Mouse (Mus musculus): Measurements from ENCODE around the gene Esr1.
"Not testable (repeated sequence)": the region's sequence is repeated elsewhere in the genome, so short reads cannot be mapped to it uniquely, and the experiment has no call there.

Esr1 gene

DNA sequence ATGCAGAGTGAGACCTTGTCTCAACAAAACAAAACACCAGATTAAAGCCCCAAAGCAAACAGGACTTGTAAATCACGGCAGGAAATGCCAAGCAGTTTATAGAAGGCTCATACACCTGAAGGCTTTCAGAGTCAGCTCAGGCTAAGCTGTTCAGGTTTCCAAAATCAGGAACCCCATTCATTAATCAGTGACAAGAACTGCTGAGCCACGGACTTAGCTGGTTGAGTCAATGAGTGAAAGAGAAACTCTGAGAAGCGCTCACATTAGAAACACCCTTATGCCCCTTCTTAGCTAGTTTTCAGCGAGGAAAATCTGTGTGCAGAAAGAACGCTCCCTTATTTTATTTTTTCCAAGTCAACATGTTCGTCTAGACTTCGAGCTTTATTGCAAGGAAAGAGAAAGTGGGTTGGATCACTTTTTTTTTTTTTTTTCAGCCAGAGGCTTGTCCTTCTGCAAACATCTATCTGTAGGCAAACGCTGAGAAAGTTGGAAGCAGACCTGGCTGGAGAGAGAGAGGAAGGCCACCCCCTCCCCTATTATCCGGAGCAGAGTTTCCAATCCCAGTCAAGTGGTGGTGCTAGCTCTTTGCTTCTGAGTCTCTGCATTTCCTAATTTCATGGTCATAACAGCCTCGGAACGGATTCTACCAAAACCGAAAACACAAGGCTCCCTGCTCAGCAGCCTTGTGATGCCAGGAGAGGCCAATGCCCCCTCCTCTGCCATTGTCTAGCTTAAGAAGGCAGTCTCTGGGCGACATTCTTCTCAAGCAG lies at the start of gene Esr1:
Gene Esr1 (plus strand): TSS at position 208 of the 770 bp plus-strand sequence.
- DNase-seq (ENCODE audit: low spot score), result peak; percentile 5

DNA sequence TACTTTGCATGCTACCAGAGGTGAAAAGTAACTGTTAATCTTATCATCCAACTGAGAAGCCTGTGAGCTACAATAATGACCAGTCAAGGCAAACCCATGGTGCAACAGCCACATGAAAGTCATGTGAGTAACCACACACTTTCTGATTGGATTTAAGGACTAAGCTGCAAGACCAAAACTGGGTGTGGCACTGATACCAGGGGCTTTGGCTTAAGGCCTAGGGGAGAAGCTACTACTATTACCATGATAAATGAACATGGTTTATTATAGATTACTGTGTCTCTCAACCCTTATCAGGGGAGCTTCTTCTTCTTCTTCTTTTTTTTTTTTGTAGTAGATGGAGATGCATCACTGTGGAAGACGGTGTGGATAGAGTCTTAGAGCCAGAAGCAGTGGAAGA lies 46.2 kb upstream of the Esr1 start:
- DNase-seq (ENCODE audit: low spot score), result no peak

DNA sequence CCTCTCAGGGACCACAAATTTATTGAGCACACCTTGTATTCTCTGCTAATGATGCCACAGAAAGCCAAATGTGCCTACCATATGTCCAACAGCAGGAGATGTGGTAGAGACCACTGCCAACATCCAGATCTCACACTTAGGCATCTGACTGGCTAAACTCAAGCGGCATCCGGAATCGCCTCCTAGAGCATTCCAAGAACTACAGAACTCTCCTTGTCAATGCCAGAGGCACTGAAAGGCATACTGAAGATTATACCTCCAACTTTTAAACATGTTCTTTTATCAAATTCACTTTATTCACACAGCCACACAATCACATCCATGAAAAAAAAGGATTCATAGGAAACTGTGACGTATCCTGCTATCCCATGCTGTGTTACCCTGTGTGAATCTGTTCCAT lies 40.6 kb upstream of the Esr1 start:
- DNase-seq (ENCODE audit: low spot score), result no peak

DNA sequence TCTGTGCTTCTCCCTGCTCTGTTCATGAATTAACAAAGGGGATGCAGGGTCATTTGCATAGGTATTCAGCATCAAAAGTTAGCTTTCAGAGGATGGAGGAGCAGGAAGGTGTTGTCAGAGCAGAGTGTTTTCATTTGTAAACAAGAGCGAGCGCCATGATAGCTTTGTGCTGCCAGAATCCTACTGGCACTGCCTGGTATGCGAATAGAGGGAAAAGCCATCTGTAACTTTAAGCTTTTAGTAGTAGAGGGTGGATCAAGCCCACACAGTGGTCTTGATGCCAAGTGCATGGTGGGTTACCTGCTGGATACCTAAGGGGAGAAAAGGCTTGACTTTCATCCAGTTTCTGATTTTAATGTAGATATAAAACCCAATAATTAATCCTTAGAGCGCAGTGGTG lies 40.1 kb upstream of the Esr1 start:
- no peak for DNase-seq (ENCODE audit: low spot score)

- DNase-seq (ENCODE audit: low spot score), result peak; percentile 28
Observed at GRCm38 (mm10) chr10:4581905-4582304, 29.5 kb upstream of the Esr1 start.

DNA sequence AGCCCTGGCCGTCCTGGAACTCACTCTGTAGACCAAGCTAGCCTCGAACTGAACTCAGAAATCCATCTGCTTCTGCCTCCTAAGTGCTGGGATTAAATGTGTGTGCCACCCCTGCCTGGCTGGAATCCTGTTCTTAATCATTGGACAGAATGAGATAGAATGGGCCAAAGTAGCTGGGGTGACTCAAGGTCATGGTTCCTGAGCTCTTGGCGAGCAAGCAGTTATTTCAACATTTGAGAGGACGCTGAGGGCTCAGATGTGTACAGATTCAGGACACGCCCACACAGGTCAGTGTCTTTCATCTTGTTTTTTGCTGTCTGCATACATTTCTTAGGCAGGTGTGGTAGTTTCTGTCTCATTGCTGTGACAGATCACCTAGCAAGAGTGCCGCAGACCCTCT lies 24.7 kb upstream of the Esr1 start:
- DNase-seq (ENCODE audit: low spot score), result no peak

GRCm38 (mm10) chr10:4589576-4589975 lies 21.8 kb upstream of the Esr1 start:
- no peak for DNase-seq (ENCODE audit: low spot score)

DNA sequence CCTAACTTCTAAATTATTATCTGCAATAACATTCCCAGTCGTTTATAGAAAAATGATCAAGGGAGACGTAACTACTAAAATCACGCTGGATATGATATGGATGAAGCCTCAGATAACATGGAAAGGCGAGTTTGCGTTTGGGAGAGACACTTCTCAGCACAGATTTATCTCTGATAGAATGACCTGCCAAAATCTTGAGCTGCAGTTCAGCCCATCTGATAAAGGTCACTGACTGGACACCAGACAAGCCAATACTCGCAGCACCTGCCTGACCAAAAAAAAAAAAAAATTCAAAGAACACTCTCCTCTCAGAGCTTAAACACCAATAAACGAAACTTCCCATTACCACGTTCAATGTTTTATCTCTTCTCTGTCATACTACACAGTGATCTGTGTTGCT lies 20.4 kb upstream of the Esr1 start:
- DNase-seq (ENCODE audit: low spot score), result no peak

DNA sequence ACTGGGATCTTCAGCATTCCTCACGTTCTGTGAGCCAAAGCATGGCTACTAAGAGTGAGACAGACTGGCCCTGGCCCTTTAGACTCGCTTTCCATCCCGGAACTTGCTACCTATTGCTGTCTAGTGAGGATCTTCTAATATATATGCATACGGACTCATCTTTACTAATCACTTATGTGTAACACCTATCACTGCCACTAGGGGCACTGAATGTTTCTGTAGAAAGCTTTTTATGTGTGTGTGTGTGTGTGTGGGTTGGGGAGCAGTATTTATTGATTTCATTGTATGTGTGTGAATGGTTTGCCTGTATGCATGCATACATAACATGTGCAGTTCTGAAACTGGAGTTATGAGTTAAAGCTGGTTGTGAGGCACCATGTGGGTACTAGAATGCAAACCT lies 17.6 kb upstream of the Esr1 start:
- DNase-seq (ENCODE audit: low spot score), result peak; percentile 26

GRCm38 (mm10) chr10:4597211-4597610 lies 14.2 kb upstream of the Esr1 start:
- no peak for DNase-seq (ENCODE audit: low spot score)

GRCm38 (mm10) chr10:4598244-4598842 lies 13.1 kb upstream of the Esr1 start:
- peak; percentile 78 for DNase-seq (ENCODE audit: low spot score)

GRCm38 (mm10) chr10:4598916-4599315 lies 12.5 kb upstream of the Esr1 start:
- no peak for DNase-seq (ENCODE audit: low spot score)

DNA sequence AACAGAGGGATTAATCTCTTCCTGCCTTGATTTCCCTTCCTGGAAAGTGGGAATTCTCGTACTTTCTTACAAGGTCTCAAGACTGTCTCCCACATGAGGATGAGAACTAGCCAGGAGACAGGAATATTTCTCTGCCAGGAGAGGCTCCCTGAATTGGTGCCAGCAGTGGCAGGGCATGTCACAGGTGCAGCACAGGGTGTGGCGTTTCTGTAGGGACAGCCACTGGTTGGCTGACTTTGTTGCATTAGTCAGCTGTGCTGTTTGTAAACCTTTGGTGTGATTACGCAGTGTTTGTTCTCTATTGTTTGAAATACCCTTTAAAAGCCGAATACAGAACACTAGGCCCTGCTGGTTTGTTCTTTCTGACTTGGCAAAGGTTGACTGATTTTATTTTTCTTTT lies 11.8 kb upstream of the Esr1 start:
- DNase-seq (ENCODE audit: low spot score), result no peak

DNA sequence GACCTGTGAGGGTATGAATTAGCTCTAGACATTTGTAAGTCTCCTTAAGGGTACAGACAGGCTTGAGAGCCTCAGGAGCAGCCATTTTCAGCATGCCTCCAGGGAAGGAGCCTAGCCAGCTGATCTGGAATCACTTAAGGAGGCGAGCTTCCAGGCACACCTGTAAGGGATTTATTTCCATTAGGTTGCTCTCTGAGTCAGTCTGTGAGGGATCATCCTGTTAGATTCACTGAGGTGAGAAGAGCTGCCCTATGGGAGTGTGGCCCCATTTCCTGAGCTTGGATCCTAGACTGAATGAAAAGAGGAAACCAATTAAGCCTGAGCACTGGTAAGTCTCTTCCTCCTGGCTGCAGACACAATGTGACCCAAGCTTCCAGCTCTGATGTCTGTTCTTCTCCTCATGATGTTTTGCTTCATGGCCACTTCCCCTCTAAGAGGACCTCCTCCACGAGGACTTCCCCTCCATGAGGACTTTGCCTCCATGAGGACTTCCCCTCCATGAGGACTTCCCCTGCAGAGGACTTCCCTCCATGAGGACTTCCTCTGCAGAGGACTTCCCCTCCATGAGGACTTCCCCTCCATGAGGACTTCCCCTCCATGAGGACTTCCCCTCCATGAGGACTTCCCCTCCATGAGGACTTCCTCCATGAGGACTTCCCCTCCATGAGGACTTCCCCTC lies 10.5 kb upstream of the Esr1 start:
- no peak for DNase-seq (ENCODE audit: low spot score)

DNA sequence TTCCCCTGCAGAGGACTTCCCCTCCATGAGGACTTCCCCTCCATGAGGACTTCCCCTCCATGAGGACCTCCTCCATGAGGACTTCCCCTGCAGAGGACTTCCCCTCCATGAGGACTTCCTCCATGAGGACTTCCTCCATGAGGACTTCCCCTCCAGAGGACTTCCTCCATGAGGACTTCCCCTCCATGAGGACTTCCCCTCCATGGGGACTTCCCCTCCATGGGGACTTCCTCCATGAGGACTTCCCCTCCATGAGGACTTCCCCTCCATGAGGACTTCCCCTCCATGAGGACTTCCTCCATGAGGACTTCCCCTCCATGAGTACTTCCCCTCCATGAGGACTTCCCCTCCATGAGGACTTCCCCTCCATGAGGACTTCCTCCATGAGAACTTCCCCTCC lies 9.8 kb upstream of the Esr1 start:
- not testable (repeated sequence) for DNase-seq (ENCODE audit: low spot score)

GRCm38 (mm10) chr10:4602466-4602865 lies 8.9 kb upstream of the Esr1 start:
- DNase-seq (ENCODE audit: low spot score), result no peak

DNA sequence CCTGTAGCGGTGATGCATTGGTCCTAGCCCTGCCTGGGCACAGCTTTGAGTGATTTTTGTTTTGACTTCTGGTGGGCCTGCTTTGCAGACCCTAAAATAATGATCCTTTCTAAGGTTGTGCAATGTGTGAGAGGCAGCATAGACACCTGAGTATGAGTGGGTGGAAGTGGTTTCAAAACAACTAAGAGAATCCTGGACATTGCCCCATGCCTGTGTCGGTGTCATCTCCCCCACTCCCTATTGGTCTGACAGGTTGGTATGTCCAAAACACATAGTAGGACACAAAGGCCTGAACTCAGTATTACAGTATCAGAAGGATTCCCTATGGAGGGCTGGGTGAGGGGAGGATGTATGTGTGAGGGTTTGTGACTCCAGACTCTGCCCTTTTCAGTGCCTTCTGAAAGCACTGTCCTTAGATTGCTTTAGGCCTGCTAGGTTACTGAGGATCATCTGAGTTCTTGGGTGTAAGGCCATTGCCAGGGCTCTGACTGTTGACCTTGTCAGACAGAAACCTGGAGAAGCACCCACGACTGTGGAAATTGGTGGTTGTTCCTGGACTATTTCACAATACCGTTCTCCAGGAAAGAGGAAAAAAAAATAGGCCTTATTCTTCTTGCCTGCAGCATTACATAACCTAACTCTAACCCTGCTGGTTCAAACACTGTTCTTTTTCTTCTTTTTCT lies 6.7 kb upstream of the Esr1 start:
- no peak for DNase-seq (ENCODE audit: low spot score)

GRCm38 (mm10) chr10:4610234-4610633 lies 1.2 kb upstream of the Esr1 start:
- DNase-seq (ENCODE audit: low spot score), result no peak

DNA sequence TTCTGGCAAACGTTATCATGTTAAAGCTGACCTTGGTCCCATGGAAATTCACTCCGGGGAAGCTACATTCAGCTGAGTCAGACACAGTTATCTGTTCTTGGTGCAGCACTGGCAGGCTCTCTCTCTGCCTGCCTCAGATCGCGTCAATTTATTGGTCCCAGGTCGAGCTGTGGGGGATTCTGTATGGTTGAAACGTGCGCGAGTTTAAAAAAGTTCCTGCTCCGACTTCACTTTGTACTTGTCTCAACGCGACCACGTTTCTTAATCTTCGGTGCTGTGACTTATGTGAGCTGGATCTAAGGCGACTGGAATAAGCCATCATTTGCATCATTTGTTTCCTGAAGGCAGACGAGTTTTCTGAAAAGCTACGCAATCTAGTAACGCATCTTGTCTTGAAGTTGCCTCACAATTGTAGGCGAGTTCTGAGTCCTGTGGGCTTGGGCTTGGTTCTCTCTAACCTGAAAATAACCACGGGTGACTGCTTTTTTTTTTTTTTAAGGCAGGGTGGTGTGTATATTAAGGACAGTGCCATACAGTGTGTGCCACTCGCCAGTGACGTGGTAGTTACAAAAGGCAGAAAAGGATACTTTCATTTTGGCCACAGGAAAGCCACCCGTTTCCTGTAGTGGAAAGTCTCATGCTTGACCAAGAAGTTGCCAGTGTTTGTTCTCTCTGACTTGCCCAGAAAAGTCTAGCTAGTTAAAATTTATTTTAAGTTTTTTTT lies 1.1 kb downstream of the Esr1 start:
- DNase-seq (ENCODE audit: low spot score), result no peak

- DNase-seq (ENCODE audit: low spot score), result no peak
Observed at GRCm38 (mm10) chr10:4618026-4618425, 6.6 kb downstream of the Esr1 start.

- no peak for DNase-seq (ENCODE audit: low spot score)
Observed at GRCm38 (mm10) chr10:4618686-4619085, 7.3 kb downstream of the Esr1 start.

GRCm38 (mm10) chr10:4619426-4619825 lies 8.0 kb downstream of the Esr1 start:
- not testable (repeated sequence) for DNase-seq (ENCODE audit: low spot score)

Measured in embryo, embryonic 10.5 days (tissue).